Mouse (Mus musculus): ENCODE data around the gene Bhlhe41.

Gene Bhlhe41

DNA sequence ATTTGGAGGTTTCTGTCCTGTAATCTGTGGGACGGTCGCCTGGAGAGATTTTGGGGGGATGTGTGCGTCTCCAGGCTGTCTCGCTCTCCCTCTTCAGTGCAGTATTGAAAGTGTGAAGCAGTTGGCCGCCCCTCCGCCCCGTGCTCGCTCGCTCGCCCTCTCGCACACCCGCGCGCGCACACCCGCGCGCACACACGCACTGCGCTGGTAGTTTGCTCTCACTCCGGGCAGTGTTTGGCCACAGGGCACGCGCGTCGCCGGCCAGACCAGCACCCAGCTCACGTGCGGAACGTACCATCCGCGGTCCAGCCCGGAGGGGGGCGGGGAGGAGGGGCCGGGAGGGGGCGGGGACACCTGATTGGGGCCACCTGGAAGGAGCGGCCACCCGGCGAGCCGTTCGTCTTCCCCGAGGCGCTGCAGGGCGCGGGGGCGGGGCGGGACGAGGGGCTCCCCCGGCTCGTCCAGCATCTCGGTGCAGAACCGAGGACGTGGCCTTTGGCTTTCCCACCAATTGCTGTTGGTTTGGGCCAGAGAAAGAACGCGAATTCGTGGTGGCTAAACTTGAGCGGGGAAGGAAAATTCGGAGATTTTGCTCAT is at the start of gene Bhlhe41:
TSS of gene Bhlhe41 (minus strand) at position 270 of the 597 bp plus-strand sequence.
- DNase-seq = peak; percentile 40 to 46

DNA sequence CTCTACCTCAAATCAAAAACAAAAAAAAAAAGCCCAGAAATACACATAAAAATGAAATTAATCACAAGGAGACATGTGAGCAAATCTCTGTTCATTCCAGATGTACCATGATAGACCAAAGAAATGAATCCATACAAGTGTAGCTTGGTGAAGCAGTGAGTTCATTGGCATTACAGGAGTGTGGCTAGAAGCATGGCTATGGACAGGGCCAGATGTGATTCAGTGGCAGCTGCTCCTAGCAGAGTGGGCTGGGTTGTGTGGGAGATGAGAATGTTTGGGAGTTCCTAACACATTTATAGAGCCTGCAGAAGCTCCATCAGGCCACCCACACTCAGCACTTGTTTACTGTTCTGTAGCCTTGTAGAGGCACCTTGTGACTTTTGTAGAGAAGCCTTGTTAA is 46.9 kb upstream of the Bhlhe41 start:
- no peak for DNase-seq

DNA sequence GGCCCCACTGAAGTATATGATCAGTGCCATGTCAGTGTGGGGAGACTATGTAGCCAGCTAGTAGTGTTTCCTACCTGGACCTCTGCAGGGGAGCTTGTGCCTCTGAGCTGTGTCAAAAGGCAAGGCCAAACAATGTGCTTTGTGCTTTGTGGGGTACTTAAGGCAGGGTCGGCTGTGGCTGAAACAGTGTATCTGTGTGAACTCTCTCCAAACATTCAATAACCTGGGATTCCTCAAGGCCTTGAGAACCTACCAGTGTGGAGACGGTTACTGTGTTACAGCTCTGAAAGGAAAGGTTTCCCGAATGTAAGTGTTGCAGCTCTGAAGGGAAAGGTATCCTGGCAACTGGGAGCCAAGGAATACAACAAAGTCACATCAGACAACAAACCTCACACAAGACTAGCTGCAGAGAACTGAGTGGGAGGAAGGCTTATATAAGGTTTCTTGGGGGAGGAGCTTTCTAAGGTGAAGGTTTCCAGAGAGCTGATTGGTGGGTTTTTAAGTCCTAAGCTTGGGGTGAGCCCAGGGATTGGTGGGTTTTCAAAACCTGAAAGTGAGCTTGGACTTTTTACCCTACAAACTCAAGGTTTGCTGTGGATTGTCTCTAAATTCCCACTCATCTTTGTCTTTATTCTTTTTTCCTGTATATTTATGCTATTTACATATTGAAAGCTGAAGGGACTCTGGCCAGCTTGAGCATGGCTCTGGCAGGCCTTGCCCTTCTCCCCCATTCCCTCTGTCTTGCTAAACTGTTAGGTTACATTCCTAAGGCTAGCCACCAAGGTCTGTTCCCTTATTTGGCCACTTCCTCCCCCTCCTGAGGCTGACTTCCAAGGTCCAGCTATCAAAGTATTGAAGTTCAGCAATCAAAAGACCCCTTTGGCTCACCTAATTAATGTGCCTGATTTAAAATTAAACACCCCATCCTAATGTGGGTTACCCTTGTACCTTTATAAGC is 45.4 kb upstream of the Bhlhe41 start:
- DNase-seq = no peak

GRCm38 (mm10) chr6:145909943-145910342 is 44.6 kb upstream of the Bhlhe41 start:
- DNase-seq = no peak

GRCm38 (mm10) chr6:145906096-145906890 is 40.9 kb upstream of the Bhlhe41 start:
- DNase-seq = no peak

GRCm38 (mm10) chr6:145904616-145905015 is 39.3 kb upstream of the Bhlhe41 start:
- DNase-seq = no peak

- no peak for DNase-seq
Observed at GRCm38 (mm10) chr6:145904169-145904568, 38.8 kb upstream of the Bhlhe41 start.

- DNase-seq = no peak
Observed at GRCm38 (mm10) chr6:145894669-145895342, 29.4 kb upstream of the Bhlhe41 start.

DNA sequence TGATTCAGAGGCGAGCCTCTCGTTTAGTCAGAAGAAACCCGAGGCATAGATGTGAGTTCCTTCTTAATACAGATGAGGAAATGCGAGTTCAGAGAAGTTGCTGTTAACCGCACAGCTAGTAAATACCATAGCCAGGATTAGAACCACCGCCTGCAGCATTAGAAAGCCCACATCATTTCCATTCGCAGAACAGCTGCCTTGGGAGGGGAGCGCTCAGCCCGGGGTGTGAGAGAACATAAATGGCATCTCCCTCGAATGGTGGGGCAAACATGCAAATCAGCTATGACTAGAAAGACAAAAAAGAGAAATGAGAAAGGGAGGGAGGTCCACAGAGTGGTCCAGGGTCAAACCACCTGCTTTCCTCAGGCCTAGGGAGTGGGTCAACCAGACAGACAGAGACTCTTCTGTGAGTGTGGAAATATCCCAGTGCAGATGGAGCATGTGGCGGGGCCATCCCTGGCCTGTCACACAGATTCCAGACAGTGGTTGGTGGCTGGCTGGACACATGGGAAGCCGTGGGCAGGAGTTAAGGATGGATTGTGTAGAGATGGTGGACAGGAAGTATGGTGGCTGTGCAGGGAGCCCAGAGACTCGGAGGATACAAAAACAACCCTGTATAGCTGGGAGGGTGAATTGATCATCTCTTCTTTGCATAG is 28.1 kb upstream of the Bhlhe41 start:
- DNase-seq = peak; percentile 48 to 59

DNA sequence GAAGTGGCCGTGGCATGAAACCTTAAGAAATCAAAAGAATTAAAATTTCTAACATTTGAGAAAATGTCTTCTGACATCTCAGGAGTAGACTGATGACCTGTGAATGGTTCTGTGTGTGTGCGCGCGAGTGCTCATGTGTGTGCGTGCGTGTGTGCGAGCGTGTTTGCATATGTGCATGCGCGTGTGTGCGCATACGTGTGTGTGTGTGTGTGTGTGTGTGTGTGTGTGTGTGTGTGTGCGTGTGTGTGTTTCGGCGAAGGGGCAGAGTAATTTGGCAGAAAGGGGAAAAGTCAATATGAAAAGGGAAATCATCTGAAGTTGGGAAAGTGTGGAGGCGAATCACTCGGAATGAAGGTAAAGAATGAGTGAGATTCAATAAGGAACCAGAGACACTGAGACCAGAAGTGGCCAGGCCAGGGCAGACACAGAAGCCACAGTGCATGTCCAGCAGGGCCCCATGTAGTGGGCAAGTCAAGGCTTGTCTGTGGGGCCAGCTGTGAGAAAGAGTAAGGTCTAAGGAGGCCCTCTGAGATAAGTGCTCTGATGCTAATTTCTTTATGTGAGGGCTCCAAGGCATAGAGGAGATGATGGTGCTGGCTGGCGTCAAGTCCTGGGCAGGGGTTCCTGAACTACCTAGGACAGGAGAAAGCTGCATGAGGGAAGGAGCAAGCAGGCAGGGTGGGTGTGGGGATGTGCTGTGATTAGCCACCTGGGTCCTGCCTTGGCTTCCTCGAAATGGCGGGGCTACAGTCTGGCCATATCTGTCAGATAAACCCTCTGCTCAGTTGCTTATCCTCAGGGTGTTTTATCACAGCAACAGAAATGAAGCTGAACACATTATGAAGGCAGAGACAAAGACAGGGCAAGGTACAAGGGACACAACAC is 27.3 kb upstream of the Bhlhe41 start:
- no peak for DNase-seq

GRCm38 (mm10) chr6:145891951-145892350 is 26.6 kb upstream of the Bhlhe41 start:
- DNase-seq = no peak

- DNase-seq = no peak
Observed at GRCm38 (mm10) chr6:145887719-145888118, 22.4 kb upstream of the Bhlhe41 start.

DNA sequence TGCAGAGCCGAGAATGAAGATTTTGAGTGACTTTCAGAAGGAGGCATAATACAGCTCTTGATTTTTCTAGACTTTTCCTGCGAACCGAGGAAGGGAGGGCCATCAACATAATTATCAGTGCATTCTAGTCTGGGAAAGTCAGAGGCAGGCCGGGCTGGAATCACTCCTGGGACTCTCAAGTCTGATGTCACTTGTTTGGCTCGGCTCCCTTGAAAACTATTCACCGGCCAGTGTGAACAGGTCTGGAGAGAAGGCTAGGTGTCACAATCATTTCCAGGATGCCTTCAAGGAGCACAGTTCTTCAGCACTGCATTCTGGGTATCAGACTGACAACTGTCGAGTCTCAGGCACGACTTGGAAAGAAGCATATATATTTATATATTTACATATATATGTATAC is 20.9 kb upstream of the Bhlhe41 start:
- no peak for DNase-seq

- no peak for DNase-seq
Observed at GRCm38 (mm10) chr6:145885069-145885468, 19.7 kb upstream of the Bhlhe41 start.

DNA sequence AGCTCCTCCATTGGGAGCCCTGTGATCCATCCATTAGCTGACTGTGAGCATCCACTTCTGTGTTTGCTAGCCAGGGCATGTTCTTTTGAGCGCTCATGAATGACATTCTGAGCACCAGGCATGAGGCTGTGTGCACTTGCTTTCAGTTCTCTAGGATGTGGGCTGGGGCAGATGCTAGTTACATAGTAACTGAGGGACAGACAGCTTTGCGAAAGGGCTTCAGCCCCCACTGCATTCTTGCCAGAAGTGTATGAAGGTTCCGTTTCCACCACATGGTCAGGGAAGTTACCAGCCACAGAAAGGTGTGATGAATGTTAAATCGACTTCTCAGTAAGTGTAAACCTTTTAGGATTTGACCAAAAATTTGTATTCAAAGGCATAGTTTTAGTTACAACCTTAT is 18.3 kb upstream of the Bhlhe41 start:
- no peak for DNase-seq

GRCm38 (mm10) chr6:145883010-145883409 is 17.7 kb upstream of the Bhlhe41 start:
- no peak for DNase-seq

DNA sequence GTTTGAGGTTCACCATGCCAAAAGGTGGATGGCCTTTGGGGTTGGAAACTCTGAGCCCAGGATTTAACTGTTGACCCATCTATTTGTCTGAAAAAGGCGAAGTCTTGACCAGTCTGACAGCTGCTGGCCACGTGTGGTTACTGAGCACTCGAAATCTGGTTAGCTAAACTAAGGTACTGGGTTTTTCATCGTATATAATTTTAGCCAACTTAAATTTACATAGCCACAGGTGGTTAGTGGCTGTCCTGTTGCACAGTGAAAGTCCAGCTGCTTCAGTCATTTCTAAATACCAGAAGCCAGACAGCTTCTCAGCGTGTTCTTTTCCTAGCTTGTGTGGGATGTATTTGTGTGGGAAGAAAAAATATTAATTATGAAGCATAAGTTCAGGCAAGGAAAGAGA is 15.3 kb upstream of the Bhlhe41 start:
- DNase-seq = no peak

GRCm38 (mm10) chr6:145876986-145877735 is 11.8 kb upstream of the Bhlhe41 start:
- DNase-seq = no peak

DNA sequence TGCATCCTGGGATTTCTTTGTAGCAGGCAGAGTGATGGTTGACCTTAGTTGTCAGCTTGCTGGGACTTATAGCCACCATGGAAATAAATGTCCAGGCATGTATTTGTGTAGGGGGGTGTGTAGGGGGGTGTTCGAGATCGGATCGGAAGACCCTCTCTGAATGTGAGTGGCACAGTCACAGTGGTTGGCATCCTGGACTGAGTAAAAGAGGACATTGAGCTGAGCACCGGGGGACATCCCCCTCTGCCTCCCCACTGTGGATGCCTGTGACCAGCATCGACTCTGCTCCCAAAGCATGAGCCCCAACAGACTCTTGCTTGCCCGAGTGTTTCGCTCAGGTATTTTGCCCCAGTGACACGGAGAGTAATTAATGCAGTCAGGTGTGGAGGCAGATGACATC is 8.0 kb upstream of the Bhlhe41 start:
- no peak for DNase-seq

DNA sequence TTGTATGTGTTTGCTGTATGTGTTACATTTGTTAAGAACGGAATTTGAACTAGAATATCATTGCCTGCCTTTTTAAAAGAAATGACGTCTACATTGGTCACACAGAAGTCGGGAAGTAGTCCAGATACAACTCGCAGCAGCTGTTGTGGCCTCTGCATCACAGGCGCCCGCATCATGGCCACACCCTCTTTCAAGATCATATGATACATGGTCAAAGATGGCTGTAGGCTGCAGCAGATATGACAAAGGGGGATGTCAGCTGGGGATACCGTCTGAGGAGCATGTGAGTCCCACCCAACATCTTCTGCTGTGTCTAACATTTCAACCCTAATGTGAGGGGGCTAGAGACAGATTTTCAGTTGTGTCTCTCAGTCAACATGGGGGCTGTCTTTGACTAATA is 6.7 kb upstream of the Bhlhe41 start:
- DNase-seq = no peak

Measured in spleen, adult 18-20 months (tissue).